Mouse (Mus musculus) heart, postnatal 14 days (tissue): ENCODE data around the gene Olfr1288. TPM values are rescaled to one million over a fixed set of nuclear protein-coding genes. Genes with fewer than 3 reads are reported as not detected.

Experiments used
- DNase-seq, 2 experiments: peaks; one replicate each; pipeline ENCODE4 v3.0.0; 2021 to 2022
- intact Hi-C: fragments of 180-260 bp; cut with DNase I; formaldehyde crosslinking; loops from one replicate; pipeline ENCODE4 v1.15.1; 2025
- long read RNA-seq, 2 experiments: library from polyadenylated mRNA; stranded (forward); transcript quantifications; one replicate each; pipeline ENCODE4 v2.0.0; 2021
- total RNA-seq, 2 experiments: library from RNA; stranded (reverse); gene quantifications; 2 replicates each; pipeline ENCODE4 v1.2.3; 2021

Gene Olfr1288
- not detected for total RNA-seq
- long read RNA-seq, experiment 1 = 0 reads
- long read RNA-seq, experiment 2 = 0 reads

DNA sequence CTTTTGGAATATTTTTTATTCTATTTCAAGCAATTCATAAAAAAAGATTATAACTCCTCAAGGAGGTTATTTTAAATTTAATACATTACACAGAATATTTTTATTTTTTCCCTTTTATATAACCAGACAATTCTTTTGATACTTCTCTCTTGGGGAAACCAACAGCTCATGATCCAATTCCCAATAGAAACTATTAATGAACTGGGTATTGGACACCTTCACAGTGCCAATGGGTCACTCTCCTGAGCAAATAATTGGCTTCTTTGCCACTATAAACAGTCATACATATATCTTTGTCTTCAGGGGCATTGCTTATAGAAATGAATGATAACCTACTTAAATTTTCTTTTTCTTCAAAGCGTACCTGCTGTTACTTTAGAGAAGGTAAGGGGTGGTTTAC lies at the start of gene Olfr1288:
Gene Olfr1288 (plus strand): TSS at position 301 of the 400 bp plus-strand sequence.
- intact Hi-C loops = no loop called here
- DNase-seq = no peak

DNA sequence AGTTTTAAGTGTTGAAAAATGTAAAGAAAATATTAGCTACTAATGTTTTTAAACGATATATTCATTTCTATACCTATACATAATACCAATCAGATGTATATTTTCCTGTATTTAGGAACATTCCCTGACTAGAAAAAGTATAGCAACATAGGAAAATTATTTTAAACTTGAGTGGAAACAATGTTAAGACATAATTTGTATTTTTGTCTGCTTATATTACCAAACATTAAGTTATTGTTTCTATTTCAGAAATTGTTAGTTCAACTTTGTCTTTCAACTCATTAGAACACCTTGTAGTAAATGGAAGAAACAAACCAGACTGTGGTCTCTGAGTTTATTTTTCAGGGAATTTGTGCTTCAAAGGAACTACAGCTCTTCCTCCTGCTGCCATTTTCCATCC lies 25.1 kb upstream of the Olfr1288 start, which contains the start of gene Olfr1287:
Gene Olfr1287 (plus strand): TSS at position 301 of the 400 bp plus-strand sequence.
- intact Hi-C loops = no loop called here
- no peak for DNase-seq

DNA sequence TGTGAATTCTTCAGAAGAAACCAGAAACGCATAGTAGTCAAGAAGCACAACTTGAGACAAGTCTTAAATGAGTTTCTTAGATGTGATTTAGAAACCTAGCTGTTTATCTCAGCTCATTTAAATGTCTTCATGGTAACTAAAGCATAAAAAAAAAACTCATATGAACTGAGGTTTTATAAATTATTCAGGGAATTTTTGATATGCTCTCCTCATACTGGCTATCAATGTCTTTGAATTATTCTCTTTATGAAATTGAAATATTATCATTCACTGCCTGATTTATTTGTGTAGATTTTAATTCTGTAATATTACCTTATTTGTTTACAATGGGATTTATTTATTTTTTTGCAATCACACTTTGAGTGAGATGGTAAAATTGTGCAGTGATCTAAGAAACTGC lies 6.6 kb downstream of the Olfr1288 start, which contains the start of gene Olfr1289:
Gene Olfr1289 (plus strand): TSS at position 301 of the 400 bp plus-strand sequence.
- no peak for DNase-seq
- intact Hi-C loops = no loop called here

DNA sequence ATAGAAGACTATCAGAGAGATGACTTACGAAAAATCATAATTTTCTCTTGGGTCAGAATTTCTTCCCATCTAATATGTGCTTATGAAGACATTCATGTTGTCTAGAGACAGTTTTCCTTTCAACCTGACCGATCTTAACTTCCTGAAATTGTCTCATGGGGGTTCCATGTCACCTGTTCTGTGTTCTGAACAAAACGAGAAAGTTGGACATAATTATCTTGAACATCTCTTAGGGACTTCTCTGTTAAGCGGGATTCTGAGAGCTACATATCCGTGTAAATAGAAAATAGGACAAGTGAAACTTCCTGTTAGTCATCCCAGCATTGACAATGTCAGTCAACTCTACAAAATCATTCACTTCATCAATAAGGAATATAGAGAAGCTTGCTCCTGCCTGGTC lies 19.8 kb downstream of the Olfr1288 start, which contains the start of gene Olfr1290:
Gene Olfr1290 (minus strand): TSS at position 101 of the 400 bp plus-strand sequence.
- DNase-seq = no peak
- intact Hi-C loops = no loop called here

DNA sequence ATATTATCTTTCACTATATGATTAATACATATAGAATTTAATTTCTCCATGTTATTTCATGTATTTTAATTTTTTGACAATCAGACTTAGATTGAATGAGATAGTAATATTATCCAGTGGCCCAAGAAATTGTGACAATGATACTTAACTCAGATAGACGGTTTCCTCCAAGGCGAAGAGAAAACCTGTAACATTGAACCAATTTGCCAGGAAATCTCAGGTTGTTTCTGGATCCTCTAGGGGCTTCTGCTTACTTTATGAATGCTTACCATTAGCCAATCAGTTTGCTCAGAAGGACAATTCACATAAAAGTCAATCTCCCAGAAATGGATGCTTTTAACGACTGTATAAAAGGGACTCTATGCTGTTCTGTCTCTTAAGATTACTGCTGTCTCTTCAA lies 23.0 kb downstream of the Olfr1288 start, which contains the start of gene Olfr1291-ps1:
Gene Olfr1291-ps1 (plus strand): TSS at position 301 of the 400 bp plus-strand sequence.
- DNase-seq = no peak
- intact Hi-C loops = no loop called here

DNA sequence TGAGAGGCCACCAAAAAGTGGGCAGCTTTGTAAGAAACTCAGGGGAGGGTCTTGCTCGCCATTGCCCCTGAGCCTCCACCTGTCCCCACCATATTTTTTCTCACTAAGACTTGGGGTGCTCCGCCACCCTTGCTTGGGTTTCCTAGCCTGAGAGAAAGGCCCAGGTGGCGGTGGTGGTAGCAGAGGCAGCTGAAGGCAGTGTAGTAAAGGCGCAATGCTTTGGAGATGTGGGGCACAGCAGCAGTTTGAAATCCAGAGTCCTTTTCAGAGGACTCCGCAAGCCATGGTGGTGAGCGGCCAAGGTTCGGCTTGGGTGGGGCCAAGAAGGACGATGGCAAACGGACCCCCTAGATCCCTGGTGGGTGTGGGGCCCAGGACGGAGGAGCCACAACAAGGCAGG lies 43.5 kb downstream of the Olfr1288 start:
- DNase-seq = no peak
- intact Hi-C loops = no loop called here

DNA sequence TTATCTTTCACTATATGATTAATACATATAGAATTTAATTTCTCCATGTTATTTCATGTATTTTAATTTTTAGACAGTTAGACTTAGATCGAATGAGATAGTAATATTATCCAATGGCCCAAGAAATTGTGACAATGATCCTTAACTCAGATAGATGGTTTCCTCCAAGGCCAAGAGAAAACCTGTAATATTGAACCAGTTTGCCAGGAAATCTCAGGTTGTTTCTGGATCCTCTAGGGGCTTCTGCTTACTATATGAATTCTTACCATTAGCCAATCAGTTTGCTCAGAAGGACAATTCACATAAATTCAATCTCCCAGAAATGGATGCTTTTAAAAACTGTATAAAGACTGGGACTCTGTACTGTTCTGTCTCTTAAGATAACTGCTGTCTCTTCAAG lies 51.0 kb downstream of the Olfr1288 start, which contains the start of gene Olfr1293-ps:
Gene Olfr1293-ps (plus strand): TSS at position 301 of the 400 bp plus-strand sequence.
- no peak for DNase-seq
- intact Hi-C loops = no loop called here

Other genes with a start within 250 kb of the Olfr1288 start
- gene 4930430A15Rik, start 244.5 kb upstream of the Olfr1288 start, total RNA-seq = not detected
- not detected for gene Olfr1275, start 238.8 kb upstream of the Olfr1288 start, total RNA-seq
- not detected for gene Olfr1276, start 219.6 kb upstream of the Olfr1288 start, total RNA-seq
- gene Olfr1277, start 200.0 kb upstream of the Olfr1288 start, total RNA-seq = not detected
- not detected for gene Olfr1278, start 184.0 kb upstream of the Olfr1288 start, total RNA-seq
- gene Olfr1279, start 173.5 kb upstream of the Olfr1288 start, total RNA-seq = not detected
- not detected for gene Olfr1280, start 160.1 kb upstream of the Olfr1288 start, total RNA-seq
- gene Olfr1281, start 147.6 kb upstream of the Olfr1288 start, total RNA-seq = not detected
- gene Olfr1282, start 138.0 kb upstream of the Olfr1288 start, total RNA-seq = not detected
- gene Olfr1283, start 107.3 kb upstream of the Olfr1288 start, total RNA-seq = not detected
- gene Olfr1284, start 98.6 kb upstream of the Olfr1288 start, total RNA-seq = not detected
- gene Olfr1286, start 51.0 kb upstream of the Olfr1288 start, total RNA-seq = not detected
- not detected for gene Olfr1287, start 25.0 kb upstream of the Olfr1288 start, total RNA-seq
- not detected for gene Olfr1289, start 6.7 kb downstream of the Olfr1288 start, total RNA-seq
- not detected for gene Olfr1290, start 19.7 kb downstream of the Olfr1288 start, total RNA-seq
- not detected for gene Olfr1291-ps1, start 23.1 kb downstream of the Olfr1288 start, total RNA-seq
- gene Olfr1293-ps, start 51.1 kb downstream of the Olfr1288 start, total RNA-seq = not detected
- not detected for gene Olfr1294, start 66.2 kb downstream of the Olfr1288 start, total RNA-seq
- not detected for gene Olfr1295, start 95.6 kb downstream of the Olfr1288 start, total RNA-seq
- gene Olfr1297, start 152.4 kb downstream of the Olfr1288 start, total RNA-seq = not detected
- not detected for gene Olfr1298, start 175.1 kb downstream of the Olfr1288 start, total RNA-seq
- gene Olfr1299, start 187.3 kb downstream of the Olfr1288 start, total RNA-seq = not detected